Mouse (Mus musculus) cerebellum, adult 2 months (tissue): ENCODE data around the gene Slc35e2.

ENCODE experiments used
- CTCF ChIP-seq: fragments of 200-500 bp; IDR thresholded peaks from 2 replicates; pipeline ENCODE4 v1.5.1; 2011; ENCODE audit warnings: low read depth, mild to moderate bottlenecking, control low read depth, low read length, moderate library complexity, borderline replicate concordance; ENCODE audit not compliant: insufficient read depth
- POLR2A ChIP-seq: fragments of 200-500 bp; IDR thresholded peaks from 2 replicates; pipeline ENCODE4 v1.6.1; 2011; ENCODE audit warnings: low read length, control low read depth, borderline replicate concordance; ENCODE audit not compliant: insufficient read depth

- TF ChIP-seq CTCF: no peak
- no peak for TF ChIP-seq POLR2A
Measured at GRCm38 (mm10) chr4:155599901-155600825, 1.1 kb upstream of the Slc35e2 start.
